8 mouse cellular contexts compared by ENCODE assay signal in the genomic region with DNA sequence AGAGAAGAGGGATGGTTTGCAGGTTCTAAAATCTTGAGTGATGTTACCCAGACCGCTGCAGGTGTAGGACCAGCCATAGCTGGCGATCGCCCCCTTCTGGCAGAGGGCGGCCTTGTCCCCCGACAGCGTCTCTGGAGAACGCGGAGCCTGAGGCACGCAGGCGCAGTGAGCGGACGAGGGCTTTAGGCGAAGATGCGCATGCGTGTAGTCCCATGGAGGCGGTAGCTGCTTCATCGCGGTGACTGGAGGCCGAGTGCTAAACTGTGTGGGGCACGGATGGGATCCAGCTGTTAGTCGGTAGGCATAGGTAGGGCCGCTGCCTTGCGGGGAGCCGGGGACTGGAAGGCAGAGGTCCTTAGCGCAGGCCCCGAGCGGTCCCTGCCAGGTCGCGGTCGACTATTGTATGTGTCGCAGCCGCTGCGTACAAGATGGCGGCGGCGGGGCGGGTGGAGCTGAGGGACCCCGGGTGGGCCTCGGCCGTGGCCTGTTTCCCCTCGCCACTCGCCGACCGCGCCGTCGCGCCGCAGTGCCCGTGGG. TPM values are rescaled to one million over a fixed set of nuclear protein-coding genes. Genes with fewer than 3 reads are reported as not detected.
DNase-seq lines count a peak whose midpoint lies in the region; ATAC-seq lines count a peak whose summit lies in the region.

No protein-coding gene starts in this region.

- DNase-seq in adipocyte (ENCODE audit: low spot score) = peak; percentile 99
- DNase-seq in embryo, embryonic 10 days (ENCODE audit: low spot score) = peak; percentile 100
- peak; percentile 100 for DNase-seq in gastrocnemius, postnatal 10 days
- DNase-seq in induced T-regulatory cell, adult 2 months (ENCODE audit: low read depth) = peak; percentile 99
- peak; percentile 92 to 99 for DNase-seq in left cerebral cortex, adult 9 months (ENCODE audit: low spot score in 2 of 2)
- peak; percentile 100 for DNase-seq in right cerebral cortex, postnatal 14 days
- DNase-seq in urinary bladder, postnatal 36 days (ENCODE audit: low spot score in 2 of 2) = peak; percentile 98 to 99

- peak; percentile 98 for ATAC-seq in megakaryocyte progenitor cell, adult 5-6 weeks (replicated peaks; ENCODE audit: poor library complexity)

RNA-seq across cellular contexts. Expression of a gene that starts 47.3 kb away (rescaled TPM):
- 10 to 100 TPM; 40.3 to 62.3 TPM for total RNA-seq in gastrocnemius, postnatal 10 days (2021)
- 142 and 181 TPM in 2 replicates for total RNA-seq in megakaryocyte progenitor cell, adult 5-6 weeks (2015)
- 114 and 156 TPM in 2 replicates for total RNA-seq in megakaryocyte progenitor cell, adult 5-6 weeks (2017)

Comparison
In these comparisons a context has a peak if more than half of its experiments do, and no peak if none do; other contexts are left out.
1. Peak in every context shown above with its lines: DNase-seq and ATAC-seq.